Mouse (Mus musculus): Measurements from ENCODE around the gene Scrn2. TPM values are rescaled to one million over a fixed set of nuclear protein-coding genes. Genes with fewer than 3 reads are reported as not detected.

Gene Scrn2
- total RNA-seq, 1 experiment: 16.5 TPM

DNA sequence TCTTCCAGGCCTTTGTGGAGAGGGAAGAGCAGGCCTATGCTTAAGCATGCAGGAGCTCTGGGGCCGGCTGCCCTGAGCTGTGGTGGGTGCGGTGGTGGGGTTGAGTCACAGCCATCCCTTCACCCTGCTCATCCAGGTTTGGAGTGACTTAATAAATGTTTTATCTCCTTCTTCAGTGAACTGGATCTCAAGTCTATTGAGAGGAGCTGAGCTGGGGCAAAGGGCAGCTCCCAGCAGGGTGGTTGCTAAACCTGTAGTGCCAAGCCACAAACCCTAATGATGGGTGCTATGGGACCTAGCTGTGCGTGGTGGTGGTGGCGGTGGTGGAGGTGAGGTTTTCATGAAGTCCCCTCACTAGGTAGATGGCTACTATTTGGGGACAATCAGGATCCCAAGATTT, 4.0 kb downstream of the Scrn2 start:
- no peak overlapping the region for H3K4me3 ChIP-seq (ENCODE audit: insufficient read depth in 1 of 2, low read depth in 1 of 2, low read length in 2 of 2, poor library complexity in 1 of 2, severe bottlenecking in 1 of 2)
- in situ Hi-C loops (cut with MboI; ENCODE audit: low sequenced_read_pairs in 2 of 2, unreplicated experiment in 2 of 2): no loop called here
- no peak overlapping the region for H3K9ac ChIP-seq (ENCODE audit: insufficient read depth, low read depth, low read length, poor library complexity, severe bottlenecking)
- no peak for DNase-seq (ENCODE audit: low read depth, low spot score)
- peaks cover 0 to 3% of the 10 kb centered on the region in 2 experiments; a peak in 1 of 4 replicates for H3K4me1 ChIP-seq (ENCODE audit: control insufficient read depth in 2 of 2, insufficient read depth in 2 of 2, low read length in 2 of 2, poor library complexity in 1 of 2)
- peaks cover 4% of the 10 kb centered on the region; the same call in 1 of the 2 replicates for H3K36me3 ChIP-seq (ENCODE audit: control insufficient read depth, insufficient read depth, low read length, poor library complexity, severe bottlenecking)
- no peaks in the 10 kb centered on the region for H3K9me3 ChIP-seq (ENCODE audit: control insufficient read depth, insufficient read depth, low read depth, low read length)
- no peak overlapping the region for H3K27ac ChIP-seq (ENCODE audit: insufficient read depth, low read depth, low read length, poor library complexity, severe bottlenecking)
- TF ChIP-seq HCFC1 (IDR thresholded peaks at IDR 0.05; ENCODE audit: borderline replicate concordance, insufficient read depth, low read length): no peak
- no peak for TF ChIP-seq MAFK (IDR thresholded peaks at IDR 0.05; ENCODE audit: insufficient read depth, low read depth, low read length)
- TF ChIP-seq CHD2 (IDR thresholded peaks at IDR 0.05; ENCODE audit: low read depth, low read length): no peak
- TF ChIP-seq ZC3H11A (IDR thresholded peaks at IDR 0.05; ENCODE audit: borderline replicate concordance, low read depth, low read length): no peak
- TF ChIP-seq ZNF384 (IDR thresholded peaks at IDR 0.05; ENCODE audit: low read depth, low read length): no peak

GRCm38 (mm10) chr11:97036141-97036540, 6.4 kb downstream of the Scrn2 start:
- no peak overlapping the region for H3K9ac ChIP-seq (ENCODE audit: insufficient read depth, low read depth, low read length, poor library complexity, severe bottlenecking)
- H3K9me3 ChIP-seq (ENCODE audit: control insufficient read depth, insufficient read depth, low read depth, low read length): no peaks in the 10 kb centered on the region
- in situ Hi-C loops (cut with MboI; ENCODE audit: low sequenced_read_pairs in 2 of 2, unreplicated experiment in 2 of 2): no loop called here
- H3K4me1 ChIP-seq (ENCODE audit: control insufficient read depth in 2 of 2, insufficient read depth in 2 of 2, low read length in 2 of 2, poor library complexity in 1 of 2): peaks cover 0 to 11% of the 10 kb centered on the region in 2 experiments; a peak in 1 of 4 replicates
- H3K27ac ChIP-seq (ENCODE audit: insufficient read depth, low read depth, low read length, poor library complexity, severe bottlenecking): no peak overlapping the region
- peaks cover 4% of the 10 kb centered on the region; the same call in 1 of the 2 replicates for H3K36me3 ChIP-seq (ENCODE audit: control insufficient read depth, insufficient read depth, low read length, poor library complexity, severe bottlenecking)
- no peak for TF ChIP-seq HCFC1 (IDR thresholded peaks at IDR 0.05; ENCODE audit: borderline replicate concordance, insufficient read depth, low read length)
- no peak for TF ChIP-seq MAFK (IDR thresholded peaks at IDR 0.05; ENCODE audit: insufficient read depth, low read depth, low read length)
- no peak for TF ChIP-seq CHD2 (IDR thresholded peaks at IDR 0.05; ENCODE audit: low read depth, low read length)
- TF ChIP-seq ZC3H11A (IDR thresholded peaks at IDR 0.05; ENCODE audit: borderline replicate concordance, low read depth, low read length): no peak
- no peak for TF ChIP-seq ZNF384 (IDR thresholded peaks at IDR 0.05; ENCODE audit: low read depth, low read length)
- H3K4me3 ChIP-seq (ENCODE audit: insufficient read depth in 1 of 2, low read depth in 1 of 2, low read length in 2 of 2, poor library complexity in 1 of 2, severe bottlenecking in 1 of 2): no peak overlapping the region
- DNase-seq (ENCODE audit: low read depth, low spot score): no peak

- no peak for DNase-seq (ENCODE audit: low read depth, low spot score)
- Histone ChIP-seq H3K4me1 (ENCODE audit: control insufficient read depth in 2 of 2, insufficient read depth in 2 of 2, low read length in 2 of 2, poor library complexity in 1 of 2) (peaks cover 0 to 11% of the 10 kb centered on the region in 2 experiments; a peak in 1 of 4 replicates), H3K36me3 (ENCODE audit: control insufficient read depth, insufficient read depth, low read length, poor library complexity, severe bottlenecking) (no peaks in the 10 kb centered on the region), H3K9me3 (ENCODE audit: control insufficient read depth, insufficient read depth, low read depth, low read length) (no peaks in the 10 kb centered on the region), H3K27ac (ENCODE audit: insufficient read depth, low read depth, low read length, poor library complexity, severe bottlenecking) (no peak overlapping the region), H3K9ac (ENCODE audit: insufficient read depth, low read depth, low read length, poor library complexity, severe bottlenecking) (no peak overlapping the region), H3K4me3 (ENCODE audit: insufficient read depth in 1 of 2, low read depth in 1 of 2, low read length in 2 of 2, poor library complexity in 1 of 2, severe bottlenecking in 1 of 2) (no peak overlapping the region)
- in situ Hi-C loops (cut with MboI; ENCODE audit: low sequenced_read_pairs in 2 of 2, unreplicated experiment in 2 of 2): no loop called here
- TF ChIP-seq ZNF384 (IDR thresholded peaks at IDR 0.05; ENCODE audit: low read depth, low read length) (no peak), CHD2 (IDR thresholded peaks at IDR 0.05; ENCODE audit: low read depth, low read length) (no peak), ZC3H11A (IDR thresholded peaks at IDR 0.05; ENCODE audit: borderline replicate concordance, low read depth, low read length) (no peak), MAFK (IDR thresholded peaks at IDR 0.05; ENCODE audit: insufficient read depth, low read depth, low read length) (no peak), HCFC1 (IDR thresholded peaks at IDR 0.05; ENCODE audit: borderline replicate concordance, insufficient read depth, low read length) (no peak)
These were observed 9.1 kb downstream of the Scrn2 start for GRCm38 (mm10) chr11:97038881-97039280.

GRCm38 (mm10) chr11:97040301-97041021, 10.7 kb downstream of the Scrn2 start:
- no peak overlapping the region for H3K27ac ChIP-seq (ENCODE audit: insufficient read depth, low read depth, low read length, poor library complexity, severe bottlenecking)
- no peak for DNase-seq (ENCODE audit: low read depth, low spot score)
- no peaks in the 10 kb centered on the region for H3K9me3 ChIP-seq (ENCODE audit: control insufficient read depth, insufficient read depth, low read depth, low read length)
- in situ Hi-C loops (cut with MboI; ENCODE audit: low sequenced_read_pairs in 2 of 2, unreplicated experiment in 2 of 2): no loop called here
- H3K4me3 ChIP-seq (ENCODE audit: insufficient read depth in 1 of 2, low read depth in 1 of 2, low read length in 2 of 2, poor library complexity in 1 of 2, severe bottlenecking in 1 of 2): no peak overlapping the region
- peaks cover 6% of the 10 kb centered on the region; the same call in 1 of the 2 replicates for H3K36me3 ChIP-seq (ENCODE audit: control insufficient read depth, insufficient read depth, low read length, poor library complexity, severe bottlenecking)
- H3K4me1 ChIP-seq (ENCODE audit: control insufficient read depth in 2 of 2, insufficient read depth in 2 of 2, low read length in 2 of 2, poor library complexity in 1 of 2): peaks cover 0 to 13% of the 10 kb centered on the region in 2 experiments; a peak in 2 of 4 replicates
- TF ChIP-seq CHD2 (IDR thresholded peaks at IDR 0.05; ENCODE audit: low read depth, low read length) (no peak), HCFC1 (IDR thresholded peaks at IDR 0.05; ENCODE audit: borderline replicate concordance, insufficient read depth, low read length) (no peak), ZNF384 (IDR thresholded peaks at IDR 0.05; ENCODE audit: low read depth, low read length) (no peak), MAFK (IDR thresholded peaks at IDR 0.05; ENCODE audit: insufficient read depth, low read depth, low read length) (no peak), ZC3H11A (IDR thresholded peaks at IDR 0.05; ENCODE audit: borderline replicate concordance, low read depth, low read length) (no peak)
- no peak overlapping the region for H3K9ac ChIP-seq (ENCODE audit: insufficient read depth, low read depth, low read length, poor library complexity, severe bottlenecking)

Data from ES-E14 (cell line).